Mouse (Mus musculus): ENCODE results near the gene Ms4a4d. TPM values are rescaled to one million over a fixed set of nuclear protein-coding genes. Genes with fewer than 3 reads are reported as not detected.
"Not testable (repeated sequence)": the region's sequence is repeated elsewhere in the genome, so short reads cannot be mapped to it uniquely, and the experiment has no call there.

The Ms4a4d gene
- polyA plus RNA-seq, 1 experiment: 2.5 TPM

- no peaks in the 10 kb centered on the region for H3K4me1 ChIP-seq (ENCODE audit: control insufficient read depth, insufficient read depth, low read length)
- WGBS: 82% methylated on average over 4 of the region's 4 CpGs
- DNase-seq: no peak
- TF ChIP-seq POLR2A (IDR thresholded peaks at IDR 0.05; ENCODE audit: low read depth, low read length): no peak
- TF ChIP-seq CTCF (conservative IDR thresholded peaks at IDR 0.05; ENCODE audit: insufficient read depth, insufficient read length, low read depth, low read length): no peak
- no peak overlapping the region for H3K4me3 ChIP-seq (ENCODE audit: insufficient read depth, low read depth, low read length)
- no peaks in the 10 kb centered on the region for H3K36me3 ChIP-seq (ENCODE audit: control insufficient read depth, insufficient read depth, low read length)
- H3K27ac ChIP-seq (ENCODE audit: insufficient read depth, low read depth, low read length): no peak overlapping the region
- H3K27me3 ChIP-seq (replicated peaks; ENCODE audit: control insufficient read depth, insufficient read depth, low read length): no peaks in the 10 kb centered on the region
Observed at GRCm38 (mm10) chr19:11501326-11501725, 35.3 kb upstream of the Ms4a4d start.

- no peak for TF ChIP-seq CTCF (conservative IDR thresholded peaks at IDR 0.05; ENCODE audit: insufficient read depth, insufficient read length, low read depth, low read length)
- TF ChIP-seq POLR2A (IDR thresholded peaks at IDR 0.05; ENCODE audit: low read depth, low read length): no peak
- Histone ChIP-seq H3K27ac (ENCODE audit: insufficient read depth, low read depth, low read length) (no peak overlapping the region), H3K4me1 (ENCODE audit: control insufficient read depth, insufficient read depth, low read length) (no peaks in the 10 kb centered on the region), H3K27me3 (replicated peaks; ENCODE audit: control insufficient read depth, insufficient read depth, low read length) (no peaks in the 10 kb centered on the region), H3K36me3 (ENCODE audit: control insufficient read depth, insufficient read depth, low read length) (no peaks in the 10 kb centered on the region), H3K4me3 (ENCODE audit: insufficient read depth, low read depth, low read length) (no peak overlapping the region)
- no peak for DNase-seq
- 84% methylated on average over 1 of the region's 1 CpGs for WGBS
Observed at GRCm38 (mm10) chr19:11504857-11505256, 31.7 kb upstream of the Ms4a4d start.

GRCm38 (mm10) chr19:11513458-11513857, 23.1 kb upstream of the Ms4a4d start:
- Histone ChIP-seq H3K4me1 (ENCODE audit: control insufficient read depth, insufficient read depth, low read length) (no peaks in the 10 kb centered on the region), H3K27me3 (replicated peaks; ENCODE audit: control insufficient read depth, insufficient read depth, low read length) (no peaks in the 10 kb centered on the region), H3K27ac (ENCODE audit: insufficient read depth, low read depth, low read length) (no peak overlapping the region), H3K4me3 (ENCODE audit: insufficient read depth, low read depth, low read length) (no peak overlapping the region), H3K36me3 (ENCODE audit: control insufficient read depth, insufficient read depth, low read length) (no peaks in the 10 kb centered on the region)
- WGBS: 49% methylated on average over 1 of the region's 1 CpGs
- DNase-seq: no peak
- no peak for TF ChIP-seq POLR2A (IDR thresholded peaks at IDR 0.05; ENCODE audit: low read depth, low read length)
- TF ChIP-seq CTCF (conservative IDR thresholded peaks at IDR 0.05; ENCODE audit: insufficient read depth, insufficient read length, low read depth, low read length): no peak

- H3K4me3 ChIP-seq (ENCODE audit: insufficient read depth, low read depth, low read length): no peak within 1 kb of the TSS
- DNase-seq: no peak
- H3K4me1 ChIP-seq (ENCODE audit: control insufficient read depth, insufficient read depth, low read length): no peaks in the 10 kb centered on the region
- H3K27ac ChIP-seq (ENCODE audit: insufficient read depth, low read depth, low read length): no peak within 1 kb of the TSS
- no peaks in the 10 kb centered on the region for H3K36me3 ChIP-seq (ENCODE audit: control insufficient read depth, insufficient read depth, low read length)
- TF ChIP-seq POLR2A (IDR thresholded peaks at IDR 0.05; ENCODE audit: low read depth, low read length): no peak
- TF ChIP-seq CTCF (conservative IDR thresholded peaks at IDR 0.05; ENCODE audit: insufficient read depth, insufficient read length, low read depth, low read length): no peak
- no peaks in the 10 kb centered on the region for H3K27me3 ChIP-seq (replicated peaks; ENCODE audit: control insufficient read depth, insufficient read depth, low read length)
Observed at GRCm38 (mm10) chr19:11516246-11516645, 20.4 kb upstream of the Ms4a4d start, which contains the start of gene Ms4a6b. Ms4a6b (plus strand) TSS chr19:11516512.

GRCm38 (mm10) chr19:11516845-11517244, 19.8 kb upstream of the Ms4a4d start:
- H3K36me3 ChIP-seq (ENCODE audit: control insufficient read depth, insufficient read depth, low read length): no peaks in the 10 kb centered on the region
- no peaks in the 10 kb centered on the region for H3K27me3 ChIP-seq (replicated peaks; ENCODE audit: control insufficient read depth, insufficient read depth, low read length)
- TF ChIP-seq CTCF (conservative IDR thresholded peaks at IDR 0.05; ENCODE audit: insufficient read depth, insufficient read length, low read depth, low read length): no peak
- no peak for TF ChIP-seq POLR2A (IDR thresholded peaks at IDR 0.05; ENCODE audit: low read depth, low read length)
- H3K4me3 ChIP-seq (ENCODE audit: insufficient read depth, low read depth, low read length): no peak overlapping the region
- DNase-seq: no peak
- no peak overlapping the region for H3K27ac ChIP-seq (ENCODE audit: insufficient read depth, low read depth, low read length)
- 66% methylated on average over 4 of the region's 4 CpGs for WGBS
- H3K4me1 ChIP-seq (ENCODE audit: control insufficient read depth, insufficient read depth, low read length): no peaks in the 10 kb centered on the region

- not testable (repeated sequence) for H3K4me3 ChIP-seq (ENCODE audit: insufficient read depth, low read depth, low read length); DNase-seq; H3K27ac ChIP-seq (ENCODE audit: insufficient read depth, low read depth, low read length); H3K4me1 ChIP-seq (ENCODE audit: control insufficient read depth, insufficient read depth, low read length); H3K36me3 ChIP-seq (ENCODE audit: control insufficient read depth, insufficient read depth, low read length); H3K27me3 ChIP-seq (replicated peaks; ENCODE audit: control insufficient read depth, insufficient read depth, low read length)
- 18% methylated on average over 1 of the region's 1 CpGs for WGBS
Observed at GRCm38 (mm10) chr19:11517373-11517772, 19.2 kb upstream of the Ms4a4d start.

- not testable (repeated sequence) for H3K4me3 ChIP-seq (ENCODE audit: insufficient read depth, low read depth, low read length); DNase-seq; H3K36me3 ChIP-seq (ENCODE audit: control insufficient read depth, insufficient read depth, low read length); H3K27me3 ChIP-seq (replicated peaks; ENCODE audit: control insufficient read depth, insufficient read depth, low read length); H3K4me1 ChIP-seq (ENCODE audit: control insufficient read depth, insufficient read depth, low read length); H3K27ac ChIP-seq (ENCODE audit: insufficient read depth, low read depth, low read length)
- 79% methylated on average over 2 of the region's 2 CpGs for WGBS
Observed at GRCm38 (mm10) chr19:11518356-11518755, 18.2 kb upstream of the Ms4a4d start.

- Histone ChIP-seq H3K4me3 (ENCODE audit: insufficient read depth, low read depth, low read length) (no peak overlapping the region), H3K27ac (ENCODE audit: insufficient read depth, low read depth, low read length) (no peak overlapping the region), H3K4me1 (ENCODE audit: control insufficient read depth, insufficient read depth, low read length) (no peaks in the 10 kb centered on the region), H3K27me3 (replicated peaks; ENCODE audit: control insufficient read depth, insufficient read depth, low read length) (no peaks in the 10 kb centered on the region), H3K36me3 (ENCODE audit: control insufficient read depth, insufficient read depth, low read length) (no peaks in the 10 kb centered on the region)
- WGBS: 83% methylated on average over 3 of the region's 3 CpGs
- no peak for TF ChIP-seq POLR2A (IDR thresholded peaks at IDR 0.05; ENCODE audit: low read depth, low read length)
- no peak for DNase-seq
Observed at GRCm38 (mm10) chr19:11520146-11520545, 16.5 kb upstream of the Ms4a4d start.
